Mouse (Mus musculus): ENCODE measurements around the gene Tdp2. TPM values are rescaled to one million over a fixed set of nuclear protein-coding genes. Genes with fewer than 3 reads are reported as not detected.

Gene Tdp2
- total and polyA plus RNA-seq, 3 experiments, result 37.4 to 96.6 (median 44.5) TPM

DNA sequence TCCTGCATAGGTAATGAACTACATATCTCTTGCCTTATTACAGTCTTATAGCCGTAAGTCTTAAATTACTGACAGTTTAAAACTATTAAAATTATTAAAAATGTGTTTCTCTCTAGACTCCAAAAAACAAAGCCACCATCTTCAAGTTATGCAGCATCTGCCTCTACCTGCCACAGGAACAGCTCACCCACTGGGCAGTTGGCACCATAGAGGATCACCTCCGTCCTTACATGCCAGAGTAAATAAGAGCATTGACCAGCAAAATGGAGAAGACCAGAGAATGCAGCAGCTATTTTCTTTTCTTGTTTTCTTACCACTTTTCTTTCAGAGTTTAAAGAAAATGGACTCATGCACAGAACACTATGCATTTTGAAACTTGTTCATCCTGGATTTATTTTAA is 19.0 kb upstream of the Tdp2 start:
- Histone ChIP-seq H3K36me3 (replicated peaks in 1 of 2; ENCODE audit: control insufficient read depth in 1 of 2, insufficient read depth in 1 of 2, low read length in 1 of 2) (peaks cover 35 to 87% of the 10 kb centered on the region in 2 experiments), H3K9ac (ENCODE audit: insufficient read depth, low read depth) (no peak overlapping the region), H3K79me2 (replicated peaks; ENCODE audit: control insufficient read depth, extremely low read depth, insufficient read depth, poor library complexity, severe bottlenecking) (peaks cover 16% of the 10 kb centered on the region), H3K4me1 (ENCODE audit: control insufficient read depth in 1 of 2, insufficient read depth in 2 of 2) (peaks cover 0 to 37% of the 10 kb centered on the region in 2 experiments; a peak in 2 of 4 replicates), H3K27ac (ENCODE audit: insufficient read depth, low read depth) (no peak overlapping the region), H3K4me3 (replicated peaks in 1 of 3; ENCODE audit: low read depth in 2 of 3, low read length in 2 of 3, poor library complexity in 1 of 3) (no peak overlapping the region), H3K4me2 (ENCODE audit: insufficient read depth, low read depth, poor library complexity, severe bottlenecking) (no peak overlapping the region), H3K27me3 (replicated peaks) (no peaks in the 10 kb centered on the region), H3K9me3 (replicated peaks; ENCODE audit: low read length) (no peaks in the 10 kb centered on the region)
- dilution Hi-C loops (cut with MboI; ENCODE audit: extremely low pct_ligation_motif_present, extremely low pct_unique_long_range_greater_than_20kb, low sequenced_read_pairs), result no loop called here
- DNase-seq (ENCODE audit: extremely low read depth), result no peak
- TF ChIP-seq CHD2 (IDR thresholded peaks at IDR 0.05; ENCODE audit: low read length) (no peak), SMC3 (IDR thresholded peaks at IDR 0.05; ENCODE audit: low read depth, low read length) (no peak), ZNF384 (IDR thresholded peaks at IDR 0.05; ENCODE audit: low read depth, low read length) (no peak), USF1 (IDR thresholded peaks at IDR 0.05; ENCODE audit: low read depth, low read length) (no peak), POLR2A (IDR thresholded peaks at IDR 0.05; ENCODE audit: low read depth, low read length) (no peak), CHD1 (IDR thresholded peaks at IDR 0.05; ENCODE audit: low read depth, low read length) (no peak), IRF4 (IDR thresholded peaks at IDR 0.05; ENCODE audit: low read depth, low read length) (no peak), KAT2A (IDR thresholded peaks at IDR 0.05; ENCODE audit: insufficient replicate concordance, low read length) (no peak), RAD21 (IDR thresholded peaks at IDR 0.05; ENCODE audit: low read depth, low read length) (no peak), TBP (conservative IDR thresholded peaks at IDR 0.05; ENCODE audit: low read depth, low read length) (no peak), ZMIZ1 (IDR thresholded peaks at IDR 0.05; ENCODE audit: low read depth, low read length) (no peak), POLR2AphosphoS2 (IDR thresholded peaks at IDR 0.05; ENCODE audit: low read depth, low read length) (no peak), USF2 (conservative IDR thresholded peaks at IDR 0.05; ENCODE audit: low read depth, low read length) (no peak), ETS1 (conservative IDR thresholded peaks at IDR 0.05; ENCODE audit: low read depth, low read length) (no peak), BHLHE40 (IDR thresholded peaks at IDR 0.05; ENCODE audit: low read depth, low read length) (no peak), MAX (IDR thresholded peaks at IDR 0.05; ENCODE audit: low read length) (no peak), NELFE (IDR thresholded peaks at IDR 0.05; ENCODE audit: low read depth, low read length) (no peak)
- in situ Hi-C loops (cut with MboI; ENCODE audit: low pct_ligation_motif_present, low pct_unique_long_range_greater_than_20kb, low sequenced_read_pairs), result no loop called here

DNA sequence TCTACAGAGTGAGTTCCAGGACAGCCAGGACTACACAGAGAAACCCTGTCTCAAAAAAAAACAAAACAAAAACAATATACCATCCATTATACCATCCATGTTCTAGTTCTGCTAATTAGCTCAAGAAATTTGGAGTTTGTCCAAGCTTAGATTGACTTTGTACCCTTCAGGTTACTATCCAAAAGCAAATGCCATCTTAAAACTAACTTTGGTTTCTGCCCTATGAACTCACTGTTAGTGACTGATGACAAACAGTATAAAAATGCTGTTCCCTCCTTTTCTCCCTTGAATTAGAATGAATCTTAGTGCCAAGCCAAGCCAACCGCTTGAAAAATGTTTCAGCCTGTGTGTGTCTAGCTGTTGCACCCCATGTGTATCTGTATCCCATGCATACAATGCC is 16.9 kb upstream of the Tdp2 start:
- DNase-seq (ENCODE audit: extremely low read depth), result no peak
- Histone ChIP-seq H3K79me2 (replicated peaks; ENCODE audit: control insufficient read depth, extremely low read depth, insufficient read depth, poor library complexity, severe bottlenecking) (peaks cover 11% of the 10 kb centered on the region), H3K4me3 (replicated peaks in 1 of 3; ENCODE audit: low read depth in 2 of 3, low read length in 2 of 3, poor library complexity in 1 of 3) (no peak overlapping the region), H3K4me1 (ENCODE audit: control insufficient read depth in 1 of 2, insufficient read depth in 2 of 2) (peaks cover 0 to 24% of the 10 kb centered on the region in 2 experiments; a peak in 2 of 4 replicates), H3K36me3 (replicated peaks in 1 of 2; ENCODE audit: control insufficient read depth in 1 of 2, insufficient read depth in 1 of 2, low read length in 1 of 2) (peaks cover 30 to 84% of the 10 kb centered on the region in 2 experiments), H3K27me3 (replicated peaks) (no peaks in the 10 kb centered on the region), H3K9me3 (replicated peaks; ENCODE audit: low read length) (no peaks in the 10 kb centered on the region), H3K27ac (ENCODE audit: insufficient read depth, low read depth) (no peak overlapping the region), H3K9ac (ENCODE audit: insufficient read depth, low read depth) (no peak overlapping the region), H3K4me2 (ENCODE audit: insufficient read depth, low read depth, poor library complexity, severe bottlenecking) (no peak overlapping the region)
- in situ Hi-C loops (cut with MboI; ENCODE audit: low pct_ligation_motif_present, low pct_unique_long_range_greater_than_20kb, low sequenced_read_pairs), result no loop called here
- dilution Hi-C loops (cut with MboI; ENCODE audit: extremely low pct_ligation_motif_present, extremely low pct_unique_long_range_greater_than_20kb, low sequenced_read_pairs), result no loop called here
- TF ChIP-seq POLR2A (IDR thresholded peaks at IDR 0.05; ENCODE audit: low read depth, low read length), result 0 out of 2 replicates have a peak, but pooled peaks have one; percentile 13
- no peak for TF ChIP-seq EP300 (IDR thresholded peaks at IDR 0.05; ENCODE audit: low read length)
- no peak for TF ChIP-seq RCOR1 (conservative IDR thresholded peaks at IDR 0.05; ENCODE audit: low read depth, low read length)
- no peak for TF ChIP-seq MEF2A (IDR thresholded peaks at IDR 0.05; ENCODE audit: borderline replicate concordance, low read depth, low read length)
- no peak for TF ChIP-seq BHLHE40 (IDR thresholded peaks at IDR 0.05; ENCODE audit: low read depth, low read length)

All from CH12.LX (cell line).